Mouse (Mus musculus): ENCODE data around the gene Fbxw8. TPM values are rescaled to one million over a fixed set of nuclear protein-coding genes. Genes with fewer than 3 reads are reported as not detected.

Gene Fbxw8
- total RNA-seq, 2 experiments from 2014 or later = 20.8 to 24.2 TPM

DNA sequence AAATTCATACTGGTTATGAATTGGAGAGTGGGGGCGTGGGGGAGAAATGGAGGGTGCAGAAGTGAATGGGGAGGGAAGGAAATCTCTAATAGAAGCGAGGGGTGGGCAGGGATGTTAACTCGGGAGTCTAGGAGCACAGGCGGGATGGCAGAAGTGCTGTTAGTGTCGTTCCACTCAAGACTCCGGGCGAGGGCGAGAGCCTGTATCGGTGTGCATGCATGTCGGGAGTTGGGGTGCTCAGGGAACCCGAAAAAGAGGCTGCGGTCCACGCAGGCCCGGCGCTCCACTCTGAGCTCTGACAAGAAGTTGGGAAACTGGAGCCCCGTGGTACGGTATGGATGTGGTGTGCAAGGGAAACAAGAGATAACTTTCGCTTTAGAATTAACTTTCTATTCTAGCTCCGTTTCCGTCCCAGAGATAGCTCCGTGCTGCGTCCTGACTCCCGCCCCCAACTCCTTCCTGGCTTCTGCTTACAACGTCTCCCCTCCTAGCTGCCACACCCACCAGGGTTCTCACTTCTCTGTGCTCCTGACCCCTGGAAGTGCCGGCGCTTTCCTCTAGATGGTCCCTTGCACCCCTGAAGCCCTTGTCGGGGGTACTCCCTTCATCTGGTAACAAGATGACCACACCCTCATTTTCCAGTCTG, 16.9 kb upstream of the Fbxw8 start:
- no peak for DNase-seq
- H3K4me3 ChIP-seq = peak overlapping the region; percentile 70
- intact Hi-C loops (cut with DNase I) = no loop called here
- no peak overlapping the region for H3K27ac ChIP-seq
- no peak for TF ChIP-seq CTCF (IDR thresholded peaks at IDR 0.05)

- no peak for DNase-seq
- no peak for TF ChIP-seq CTCF (IDR thresholded peaks at IDR 0.05)
- Histone ChIP-seq H3K4me3 (peak overlapping the region; percentile 70), H3K27ac (no peak overlapping the region)
- intact Hi-C loops (cut with DNase I) = no loop called here
Measured at GRCm38 (mm10) chr5:118171665-118172064, 16.4 kb upstream of the Fbxw8 start.

- peak overlapping the region; percentile 70 for H3K4me3 ChIP-seq
- peak; percentile 40 for TF ChIP-seq CTCF (IDR thresholded peaks at IDR 0.05)
- DNase-seq = peak; percentile 40
- intact Hi-C loops (cut with DNase I) = no loop called here
- no peak overlapping the region for H3K27ac ChIP-seq
Measured at GRCm38 (mm10) chr5:118170888-118171529, 15.7 kb upstream of the Fbxw8 start.

GRCm38 (mm10) chr5:118169222-118170221, 14.3 kb upstream of the Fbxw8 start:
- intact Hi-C loops (cut with DNase I) = no loop called here
- Histone ChIP-seq H3K27ac (no peak overlapping the region), H3K4me3 (peak overlapping the region; percentile 70)
- TF ChIP-seq CTCF (IDR thresholded peaks at IDR 0.05) = no peak
- peak; percentile 50 for DNase-seq

- H3K4me3 ChIP-seq = no peak overlapping the region
- H3K27ac ChIP-seq = no peak overlapping the region
- DNase-seq = no peak
- no peak for TF ChIP-seq CTCF (IDR thresholded peaks at IDR 0.05)
- intact Hi-C loops (cut with DNase I) = no loop called here
Measured at GRCm38 (mm10) chr5:118167561-118167995, 12.3 kb upstream of the Fbxw8 start.

- Histone ChIP-seq H3K4me3 (no peak overlapping the region), H3K27ac (no peak overlapping the region)
- no peak for DNase-seq
- intact Hi-C loops (cut with DNase I) = no loop called here
- TF ChIP-seq CTCF (IDR thresholded peaks at IDR 0.05) = peak; percentile 49
Measured at GRCm38 (mm10) chr5:118165462-118165861, 10.2 kb upstream of the Fbxw8 start.

- H3K4me3 ChIP-seq = no peak within 1 kb of the TSS
- TF ChIP-seq CTCF (IDR thresholded peaks at IDR 0.05) = no peak
- intact Hi-C loops (cut with DNase I) = no loop called here
- H3K27ac ChIP-seq = no peak within 1 kb of the TSS
- peak; percentile 85 for DNase-seq
Measured at GRCm38 (mm10) chr5:118164581-118164980, 9.3 kb upstream of the Fbxw8 start, which contains the start of gene Hrk. TSS of gene Hrk (plus strand) at chr5:118164648.

GRCm38 (mm10) chr5:118160691-118161090, 5.4 kb upstream of the Fbxw8 start:
- DNase-seq = no peak
- intact Hi-C loops (cut with DNase I) = no loop called here
- no peak overlapping the region for H3K4me3 ChIP-seq
- no peak overlapping the region for H3K27ac ChIP-seq
- TF ChIP-seq CTCF (IDR thresholded peaks at IDR 0.05) = no peak

DNA sequence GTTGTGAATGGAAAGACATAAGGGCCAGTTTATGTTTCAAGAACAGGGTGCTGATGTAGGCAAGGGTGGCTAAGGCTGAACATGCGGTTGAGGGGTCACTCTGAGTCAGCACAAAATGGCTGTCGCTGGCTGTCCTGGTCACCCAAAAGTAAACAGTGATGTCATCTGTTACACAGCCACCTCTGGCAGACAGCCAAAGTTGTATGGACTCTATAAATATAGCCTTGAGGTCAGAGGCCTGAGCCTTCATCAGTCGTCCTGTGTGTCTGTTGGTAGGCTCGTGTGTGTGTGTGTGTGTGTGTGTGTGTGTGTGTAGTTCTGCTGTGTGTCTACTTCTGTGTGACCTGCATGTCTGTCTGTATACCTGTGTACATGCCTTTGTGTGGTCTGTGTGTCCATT, 1.7 kb upstream of the Fbxw8 start:
- H3K4me3 ChIP-seq = no peak overlapping the region
- TF ChIP-seq CTCF (IDR thresholded peaks at IDR 0.05) = no peak
- intact Hi-C loops (cut with DNase I) = loop anchor here (5.0 kb wide), 1 partner anchor 40 kb away; no protein-coding TSS in a partner anchor
- no peak overlapping the region for H3K27ac ChIP-seq
- no peak for DNase-seq

GRCm38 (mm10) chr5:118155565-118155947, 292 bp upstream of the Fbxw8 start:
- peak overlapping the region; percentile 92 for H3K27ac ChIP-seq
- TF ChIP-seq CTCF (IDR thresholded peaks at IDR 0.05) = no peak
- no peak for DNase-seq
- peak overlapping the region; percentile 91 for H3K4me3 ChIP-seq
- intact Hi-C loops (cut with DNase I) = loop anchor here (5.0 kb wide), 1 partner anchor 38 kb away; no protein-coding TSS in a partner anchor

DNA sequence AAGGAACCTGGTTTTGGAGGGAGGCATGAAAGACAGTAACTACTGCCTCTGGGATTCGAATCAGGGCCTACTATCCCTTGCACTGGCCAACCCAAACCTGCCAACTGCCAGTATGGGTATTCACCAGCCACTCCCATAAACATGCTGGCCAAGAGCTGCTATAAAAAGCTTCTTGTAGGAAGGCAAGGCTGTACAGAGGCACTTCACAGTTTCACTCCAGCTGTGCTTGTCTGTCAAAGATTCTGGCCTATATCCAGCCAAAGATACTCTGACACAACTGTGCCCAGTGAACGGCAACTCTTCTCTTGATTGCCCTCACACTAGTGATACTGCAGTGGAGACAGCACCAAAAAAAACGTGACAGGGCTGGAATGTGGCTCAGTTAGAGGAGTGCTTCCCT, 5.6 kb downstream of the Fbxw8 start:
- TF ChIP-seq CTCF (IDR thresholded peaks at IDR 0.05) = no peak
- peak; percentile 86 for DNase-seq
- Histone ChIP-seq H3K4me3 (no peak overlapping the region), H3K27ac (peak overlapping the region; percentile 68)
- intact Hi-C loops (cut with DNase I) = no loop called here

DNA sequence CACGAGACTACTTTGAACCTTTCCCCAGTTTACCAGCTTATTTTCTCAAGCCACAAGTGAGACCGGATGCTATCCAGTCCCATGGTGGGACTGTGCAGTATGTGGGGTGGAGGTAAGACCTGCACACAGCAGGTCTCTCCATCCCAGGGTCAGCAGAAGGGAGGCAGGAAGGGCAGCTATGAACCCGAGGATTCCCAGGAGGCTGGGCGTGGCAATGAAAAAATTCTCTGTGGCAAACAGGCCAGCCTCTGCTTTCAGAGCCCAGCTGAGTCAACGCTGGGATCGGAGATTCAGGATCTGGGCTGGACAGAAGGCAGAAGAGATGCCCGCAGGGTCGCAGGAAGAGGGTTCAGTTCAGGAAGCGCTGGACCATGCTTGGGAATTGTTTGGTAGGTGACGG, 8.0 kb downstream of the Fbxw8 start:
- peak overlapping the region; percentile 13; the same call in 1 of the 2 replicates for H3K4me3 ChIP-seq
- H3K27ac ChIP-seq = peak overlapping the region; percentile 84
- intact Hi-C loops (cut with DNase I) = no loop called here
- peak; percentile 51 for DNase-seq
- no peak for TF ChIP-seq CTCF (IDR thresholded peaks at IDR 0.05)

All from gastrocnemius, adult 2 months (tissue).